Comparison of ENCODE assay signal across 15 mouse cellular contexts in genomic region chr7:100654441-100654840, GRCm38 (mm10). TPM values are rescaled to one million over a fixed set of nuclear protein-coding genes. Genes with fewer than 3 reads are reported as not detected.
DNase-seq lines count a peak whose midpoint lies in the region; ATAC-seq and TF ChIP-seq lines count a peak whose summit lies in the region.
"Had no signal": no experiment of that assay in that cellular context is flagged by ENCODE, and none has a peak within 500 bp of the region (broad histone marks: within the 10 kb centered on the region; RNA-seq: fewer than 3 reads in every experiment).

No protein-coding gene starts in this region.

- 85% methylated on average over 8 of the region's 8 CpGs for WGBS in midbrain, embryonic 12.5 days
- WGBS in stomach, embryonic 15.5 days, result 84% methylated on average over 8 of the region's 8 CpGs

- H3K4me1 ChIP-seq in midbrain, embryonic 12.5 days, result peaks cover 17% of the 10 kb centered on the region
- H3K4me1 ChIP-seq in stomach, embryonic 15.5 days, result no peaks in the 10 kb centered on the region

- H3K9me3 ChIP-seq in midbrain, embryonic 12.5 days, result no peaks in the 10 kb centered on the region
- H3K9me3 ChIP-seq in stomach, embryonic 15.5 days, result no peaks in the 10 kb centered on the region

- no peak for DNase-seq in gastrocnemius, adult 2 months
- no peak for DNase-seq in gastrocnemius, postnatal 36 days
- DNase-seq in testis, postnatal 10 days (ENCODE audit: low spot score), result peak; percentile 36
- no peak for DNase-seq in testis, postnatal 14 days (ENCODE audit: low spot score)
- no peak for DNase-seq in spleen, postnatal 4 days (ENCODE audit: low spot score in 2 of 2)
- no peak for DNase-seq in T-cell, adult 2 months (ENCODE audit: low spot score)
- DNase-seq: adrenal gland, postnatal 25 days; B cell, adult 2 months; kidney, postnatal 10 days; thymus, postnatal 36 days had no signal

- H3K27ac ChIP-seq in gastrocnemius, adult 2 months, result peak overlapping the region; percentile 28; the same call in 1 of the 2 replicates
- peak overlapping the region; percentile 73; the same call in 1 of the 2 replicates for H3K27ac ChIP-seq in midbrain, embryonic 12.5 days (replicated peaks)
- H3K27ac ChIP-seq in stomach, embryonic 15.5 days, result peak overlapping the region; percentile 33; the same call in 1 of the 2 replicates
- H3K27ac ChIP-seq: liver, embryonic 14.5 days; macrophage had no signal

- TF ChIP-seq CTCF in gastrocnemius, adult 2 months (IDR thresholded peaks at IDR 0.05), result no peak

- no peak overlapping the region for H3K9ac ChIP-seq in midbrain, embryonic 12.5 days (replicated peaks)
- no peak overlapping the region for H3K9ac ChIP-seq in stomach, embryonic 15.5 days
- H3K9ac ChIP-seq: liver, embryonic 14.5 days had no signal

- no peak overlapping the region for H3K4me3 ChIP-seq in gastrocnemius, adult 2 months
- H3K4me3 ChIP-seq in midbrain, embryonic 12.5 days, result no peak overlapping the region
- no peak overlapping the region for H3K4me3 ChIP-seq in stomach, embryonic 15.5 days (replicated peaks)
- H3K4me3 ChIP-seq: myocyte had no signal

- H3K27me3 ChIP-seq in midbrain, embryonic 12.5 days, result no peaks in the 10 kb centered on the region
- H3K27me3 ChIP-seq in stomach, embryonic 15.5 days (replicated peaks), result no peaks in the 10 kb centered on the region

- no peaks in the 10 kb centered on the region for H3K36me3 ChIP-seq in midbrain, embryonic 12.5 days
- no peaks in the 10 kb centered on the region for H3K36me3 ChIP-seq in stomach, embryonic 15.5 days

- intact Hi-C loops in gastrocnemius, adult 2 months (cut with DNase I), result no loop called here
- intact Hi-C loops in gastrocnemius, postnatal 36 days (cut with DNase I), result no loop called here

- no peak overlapping the region for H3K4me2 ChIP-seq in midbrain, embryonic 12.5 days (replicated peaks)
- no peak overlapping the region for H3K4me2 ChIP-seq in stomach, embryonic 15.5 days

- ATAC-seq in midbrain, embryonic 12.5 days (ENCODE audit: low FRiP score, low read depth), result 0 out of 2 replicates have a peak, but pooled peaks have one; percentile 3
- ATAC-seq in stomach, embryonic 15.5 days (ENCODE audit: insufficient read depth, low FRiP score, low read depth), result no peak

RNA-seq across cellular contexts. Expression of gene Plekhb1, which starts 7.8 kb away (rescaled TPM):
- total RNA-seq in gastrocnemius, adult 2 months (2021), result 10 to 100 TPM; 29.7 to 48.8 TPM
- total RNA-seq in gastrocnemius, postnatal 36 days (2021), result 10 to 100 TPM; 24.3 to 27.6 TPM
- polyA plus RNA-seq in midbrain, embryonic 12.5 days (2016; fragmentation: Nextera tagmentation; extraction: Ambion mirVana), result 3.8 and 4.7 TPM in 2 replicates
- polyA plus RNA-seq in stomach, embryonic 15.5 days (2015; fragmentation: Nextera tagmentation; extraction: Ambion mirVana), result 15.0 and 15.8 TPM in 2 replicates
- polyA plus RNA-seq: macrophage had no signal

RNA-seq across cellular contexts. Expression of gene Mrpl48, which starts 46.3 kb away (rescaled TPM):
- total RNA-seq in gastrocnemius, adult 2 months (2021), result 10 to 100 TPM; 55.0 to 60.2 TPM
- 10 to 100 TPM; 54.6 to 60.6 TPM for total RNA-seq in gastrocnemius, postnatal 36 days (2021)
- polyA plus RNA-seq in midbrain, embryonic 12.5 days (2016; fragmentation: Nextera tagmentation; extraction: Ambion mirVana), result 67.7 and 69.4 TPM in 2 replicates
- polyA plus RNA-seq in stomach, embryonic 15.5 days (2015; fragmentation: Nextera tagmentation; extraction: Ambion mirVana), result 77.3 and 85.9 TPM in 2 replicates

RNA-seq across cellular contexts. Expression of gene Rab6a, which starts 47.2 kb away (rescaled TPM):
- total RNA-seq in gastrocnemius, adult 2 months (2021), result 10 to 100 TPM; 64.9 to 67.6 TPM
- total RNA-seq in gastrocnemius, postnatal 36 days (2021), result 10 to 100 TPM; 53.8 to 59.7 TPM
- 162 and 179 TPM in 2 replicates for polyA plus RNA-seq in midbrain, embryonic 12.5 days (2016; fragmentation: Nextera tagmentation; extraction: Ambion mirVana)
- polyA plus RNA-seq in stomach, embryonic 15.5 days (2015; fragmentation: Nextera tagmentation; extraction: Ambion mirVana), result 100 and 107 TPM in 2 replicates

RNA-seq across cellular contexts. Expression of gene Fam168a, which starts 52.0 kb away (rescaled TPM):
- 10 to 100 TPM; 43.6 to 44.3 TPM for total RNA-seq in gastrocnemius, adult 2 months (2021)
- 10 to 100 TPM; 33.8 to 37.1 TPM for total RNA-seq in gastrocnemius, postnatal 36 days (2021)
- polyA plus RNA-seq in midbrain, embryonic 12.5 days (2016; fragmentation: Nextera tagmentation; extraction: Ambion mirVana), result 52.6 and 59.0 TPM in 2 replicates
- 33.3 and 39.0 TPM in 2 replicates for polyA plus RNA-seq in stomach, embryonic 15.5 days (2015; fragmentation: Nextera tagmentation; extraction: Ambion mirVana)
